Mouse (Mus musculus): ENCODE measurements around the gene Mast1. TPM values are rescaled to one million over a fixed set of nuclear protein-coding genes. Genes with fewer than 3 reads are reported as not detected.

Mast1 gene
- total and polyA plus RNA-seq, 3 experiments = 0.16 to 0.27 TPM; not detected in 1

DNA sequence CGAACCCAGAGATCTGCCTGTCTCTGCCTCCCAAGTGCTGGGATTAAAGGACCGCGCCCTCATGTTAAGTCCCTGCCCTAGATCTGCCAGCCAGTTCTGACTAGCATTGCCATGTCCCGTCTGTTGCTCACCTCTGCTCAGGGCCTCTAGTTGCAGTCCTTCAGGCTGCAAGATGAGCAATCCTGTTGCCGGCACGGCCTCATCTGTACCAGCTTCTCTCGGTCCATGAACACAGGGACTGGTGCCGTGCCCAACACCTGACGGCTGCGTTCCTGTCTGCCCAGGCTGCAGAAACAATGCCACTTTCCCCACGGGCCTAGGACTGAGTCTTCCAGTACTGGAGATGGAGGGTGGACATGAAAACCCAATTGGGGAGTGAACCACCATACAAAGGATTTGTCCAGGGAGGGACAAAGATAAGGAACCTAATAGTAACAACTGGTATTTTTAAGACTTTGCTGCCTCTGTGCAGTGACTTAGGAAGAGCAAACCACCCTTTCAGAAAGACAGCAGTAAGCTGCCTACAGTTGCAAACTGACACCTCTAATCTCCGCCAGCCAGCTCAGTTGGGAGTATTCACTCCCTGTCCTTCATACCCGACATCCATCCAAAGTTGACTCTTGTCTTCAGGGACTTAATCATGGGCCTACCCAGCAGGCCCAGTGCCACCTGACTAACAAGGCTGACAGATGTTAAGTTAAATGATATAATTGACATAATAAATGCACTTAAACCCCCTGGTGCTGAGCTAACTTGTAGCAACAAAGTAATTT is 30.6 kb upstream of the Mast1 start:
- ATAC-seq (ENCODE audit: extremely low read depth, insufficient number of reproducible peaks, low FRiP score, poor library complexity, severe bottlenecking) (no peak), DNase-seq (ENCODE audit: low spot score) (no peak)
- Histone ChIP-seq H3K36me3 (replicated peaks) (peaks cover 55% of the 10 kb centered on the region), H3K4me1 (ENCODE audit: insufficient read depth, low read depth, low read length) (peaks cover 76% of the 10 kb centered on the region), H3K27me3 (ENCODE audit: insufficient read depth, low read length) (no peaks in the 10 kb centered on the region), H3K9me3 (replicated peaks) (no peaks in the 10 kb centered on the region), H3K4me3 (ENCODE audit: low read depth, low read length) (peak overlapping the region; percentile 68; the same call in 1 of the 2 replicates)
- TF ChIP-seq TAL1 (conservative IDR thresholded peaks at IDR 0.05; ENCODE audit: low read depth, low read length) = peak; percentile 59
- TF ChIP-seq GATA1 (IDR thresholded peaks at IDR 0.05; ENCODE audit: borderline replicate concordance, low read length) = no peak

DNA sequence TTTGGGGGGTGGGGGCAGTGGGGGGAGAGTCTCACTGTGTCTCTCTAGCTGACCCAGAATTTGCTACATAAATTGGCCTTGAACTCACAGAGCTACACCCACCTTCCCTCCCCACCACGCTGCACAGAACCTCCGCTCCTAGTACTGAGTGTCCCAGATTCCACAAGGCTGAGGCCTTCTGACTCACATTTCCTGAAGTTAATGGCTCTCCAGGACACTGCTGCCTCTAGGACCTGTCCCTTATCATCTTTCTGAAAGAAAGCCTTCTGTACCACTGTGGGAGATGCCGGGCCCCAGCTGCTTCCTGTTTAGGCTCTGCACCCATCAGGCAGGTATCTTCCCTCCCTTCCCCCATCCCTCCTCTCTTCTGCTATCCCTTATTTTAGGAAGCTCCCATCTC is 29.4 kb upstream of the Mast1 start:
- ATAC-seq (ENCODE audit: extremely low read depth, insufficient number of reproducible peaks, low FRiP score, poor library complexity, severe bottlenecking) (no peak), DNase-seq (ENCODE audit: low spot score) (no peak)
- Histone ChIP-seq H3K27me3 (ENCODE audit: insufficient read depth, low read length) (no peaks in the 10 kb centered on the region), H3K4me1 (ENCODE audit: insufficient read depth, low read depth, low read length) (peaks cover 73% of the 10 kb centered on the region), H3K9me3 (replicated peaks) (no peaks in the 10 kb centered on the region), H3K4me3 (ENCODE audit: low read depth, low read length) (peak overlapping the region; percentile 59; the same call in 1 of the 2 replicates), H3K36me3 (replicated peaks) (peaks cover 55% of the 10 kb centered on the region)
- no peak for TF ChIP-seq TAL1 (conservative IDR thresholded peaks at IDR 0.05; ENCODE audit: low read depth, low read length)
- no peak for TF ChIP-seq POLR2AphosphoS5 (IDR thresholded peaks at IDR 0.05; ENCODE audit: insufficient replicate concordance, low read depth, low read length)
- TF ChIP-seq CTCF (IDR thresholded peaks at IDR 0.05; ENCODE audit: low read depth, low read length) = no peak
- TF ChIP-seq GATA1 (IDR thresholded peaks at IDR 0.05; ENCODE audit: borderline replicate concordance, low read length) = no peak
- TF ChIP-seq GATA2 (IDR thresholded peaks at IDR 0.05; ENCODE audit: borderline replicate concordance, low read depth, low read length) = no peak

DNA sequence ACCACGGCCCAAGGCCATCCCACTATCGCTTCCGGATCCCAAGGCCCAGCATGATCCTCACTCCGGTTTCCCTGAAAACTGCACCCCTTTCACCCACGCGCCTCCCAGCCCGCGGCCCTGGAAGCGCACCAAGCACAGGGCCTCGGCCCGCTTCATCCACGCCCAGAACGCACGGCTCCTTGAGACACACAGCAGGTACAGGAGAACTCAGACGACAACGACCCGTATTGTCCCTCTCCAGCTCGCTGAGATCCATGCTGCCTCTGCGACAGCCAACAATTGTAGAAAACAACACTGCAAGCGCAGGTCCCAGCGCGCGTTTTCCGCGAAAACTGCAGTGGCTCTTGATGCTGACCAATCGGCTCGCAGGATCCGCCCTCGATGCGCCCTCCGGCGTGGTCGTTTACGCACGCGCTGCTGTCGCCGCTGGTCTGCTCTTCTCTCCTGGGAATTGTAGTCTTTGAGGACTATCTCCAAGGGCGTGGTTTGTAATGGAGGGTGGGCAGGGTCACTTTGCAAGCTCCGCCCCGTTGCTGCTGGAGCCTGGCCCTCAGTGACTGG is 28.7 kb upstream of the Mast1 start:
- peaks cover 67% of the 10 kb centered on the region for H3K4me1 ChIP-seq (ENCODE audit: insufficient read depth, low read depth, low read length)
- ATAC-seq (ENCODE audit: extremely low read depth, insufficient number of reproducible peaks, low FRiP score, poor library complexity, severe bottlenecking) (peak; percentile 86), DNase-seq (ENCODE audit: low spot score) (peak; percentile 87)
- no peak for TF ChIP-seq CTCF (IDR thresholded peaks at IDR 0.05; ENCODE audit: low read depth, low read length)
- H3K9me3 ChIP-seq (replicated peaks) = no peaks in the 10 kb centered on the region
- H3K36me3 ChIP-seq (replicated peaks) = peaks cover 55% of the 10 kb centered on the region
- no peaks in the 10 kb centered on the region for H3K27me3 ChIP-seq (ENCODE audit: insufficient read depth, low read length)
- peak overlapping the region; percentile 73 for H3K4me3 ChIP-seq (ENCODE audit: low read depth, low read length)

DNA sequence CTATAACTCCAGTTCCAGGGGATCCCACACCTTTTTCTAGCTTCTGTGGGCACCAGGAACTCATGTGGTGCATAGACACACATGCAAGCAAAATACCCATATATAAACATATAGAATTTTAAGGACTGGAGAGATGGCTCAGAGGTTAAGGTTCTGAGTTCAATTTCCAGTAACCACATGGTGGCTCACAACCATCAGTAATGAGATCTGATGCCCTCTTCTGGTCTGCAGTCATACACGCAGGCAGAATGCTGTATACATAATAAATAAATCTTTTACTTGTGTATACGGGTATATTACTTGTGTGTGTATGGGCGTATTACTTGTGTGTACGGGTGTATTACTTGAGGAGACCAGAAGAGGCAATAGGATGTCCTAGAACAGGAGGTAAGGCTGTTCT is 26.8 kb upstream of the Mast1 start:
- H3K4me1 ChIP-seq (ENCODE audit: insufficient read depth, low read depth, low read length) = peaks cover 51% of the 10 kb centered on the region
- no peaks in the 10 kb centered on the region for H3K27me3 ChIP-seq (ENCODE audit: insufficient read depth, low read length)
- no peak for ATAC-seq (ENCODE audit: extremely low read depth, insufficient number of reproducible peaks, low FRiP score, poor library complexity, severe bottlenecking)
- H3K9me3 ChIP-seq (replicated peaks) = no peaks in the 10 kb centered on the region
- TF ChIP-seq POLR2AphosphoS5 (IDR thresholded peaks at IDR 0.05; ENCODE audit: insufficient replicate concordance, low read depth, low read length) = no peak
- TF ChIP-seq TAL1 (conservative IDR thresholded peaks at IDR 0.05; ENCODE audit: low read depth, low read length) = no peak
- H3K36me3 ChIP-seq (replicated peaks) = peaks cover 62% of the 10 kb centered on the region
- H3K4me3 ChIP-seq (ENCODE audit: low read depth, low read length) = no peak overlapping the region
- DNase-seq (ENCODE audit: low spot score) = no peak

DNA sequence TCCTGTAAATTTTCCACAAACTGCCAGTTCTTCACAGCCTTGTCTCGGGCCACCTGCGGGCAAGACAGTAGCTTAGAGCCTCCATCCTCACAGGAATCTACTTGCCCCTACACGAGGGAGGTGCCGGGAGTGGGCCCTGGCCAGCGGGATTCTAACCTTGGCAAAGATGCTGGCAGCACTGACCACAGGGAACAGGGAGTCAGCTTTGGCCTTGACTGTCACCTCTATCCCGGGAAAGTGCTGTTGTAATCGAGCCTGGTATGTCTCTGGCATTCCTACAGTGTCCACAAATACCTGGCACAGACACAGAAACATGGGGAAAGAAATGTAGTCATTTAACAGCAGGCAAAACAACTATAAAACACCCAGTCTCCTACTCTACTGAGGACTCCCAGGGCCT is 22.7 kb upstream of the Mast1 start:
- no peaks in the 10 kb centered on the region for H3K27me3 ChIP-seq (ENCODE audit: insufficient read depth, low read length)
- peaks cover 23% of the 10 kb centered on the region for H3K4me1 ChIP-seq (ENCODE audit: insufficient read depth, low read depth, low read length)
- ATAC-seq (ENCODE audit: extremely low read depth, insufficient number of reproducible peaks, low FRiP score, poor library complexity, severe bottlenecking) (no peak), DNase-seq (ENCODE audit: low spot score) (no peak)
- no peak for TF ChIP-seq GATA2 (IDR thresholded peaks at IDR 0.05; ENCODE audit: borderline replicate concordance, low read depth, low read length)
- TF ChIP-seq CTCF (IDR thresholded peaks at IDR 0.05; ENCODE audit: low read depth, low read length) = no peak
- no peak for TF ChIP-seq POLR2AphosphoS5 (IDR thresholded peaks at IDR 0.05; ENCODE audit: insufficient replicate concordance, low read depth, low read length)
- no peak for TF ChIP-seq TAL1 (conservative IDR thresholded peaks at IDR 0.05; ENCODE audit: low read depth, low read length)
- no peaks in the 10 kb centered on the region for H3K9me3 ChIP-seq (replicated peaks)
- peaks cover 80% of the 10 kb centered on the region for H3K36me3 ChIP-seq (replicated peaks)
- no peak overlapping the region for H3K4me3 ChIP-seq (ENCODE audit: low read depth, low read length)

DNA sequence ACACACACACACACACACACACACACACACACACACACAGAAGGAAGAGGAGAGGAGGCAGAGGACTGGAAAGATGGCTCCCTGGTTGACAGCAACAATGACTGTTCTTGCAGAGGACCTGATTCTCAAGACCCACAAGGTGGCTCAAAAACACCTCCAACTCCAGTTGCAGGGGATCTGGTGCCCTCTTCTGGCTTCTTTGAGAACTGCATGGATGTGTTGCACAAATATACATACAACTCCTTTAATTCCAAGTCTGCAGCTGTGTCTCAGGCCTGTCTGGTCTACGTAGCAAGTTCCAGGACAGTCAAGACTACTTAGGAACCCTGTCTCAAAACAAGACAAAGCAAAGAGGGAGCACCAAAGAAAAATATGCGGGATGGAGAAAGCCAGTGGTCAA is 19.6 kb upstream of the Mast1 start:
- ATAC-seq (ENCODE audit: extremely low read depth, insufficient number of reproducible peaks, low FRiP score, poor library complexity, severe bottlenecking) = no peak
- no peaks in the 10 kb centered on the region for H3K9me3 ChIP-seq (replicated peaks)
- peaks cover 15% of the 10 kb centered on the region for H3K27me3 ChIP-seq (ENCODE audit: insufficient read depth, low read length)
- H3K4me1 ChIP-seq (ENCODE audit: insufficient read depth, low read depth, low read length) = peaks cover 21% of the 10 kb centered on the region
- TF ChIP-seq GATA1 (IDR thresholded peaks at IDR 0.05; ENCODE audit: borderline replicate concordance, low read length) = no peak
- peak; percentile 88 for TF ChIP-seq CTCF (IDR thresholded peaks at IDR 0.05; ENCODE audit: low read depth, low read length)
- H3K4me3 ChIP-seq (ENCODE audit: low read depth, low read length) = no peak overlapping the region
- H3K36me3 ChIP-seq (replicated peaks) = peaks cover 57% of the 10 kb centered on the region
- DNase-seq (ENCODE audit: low spot score) = no peak

Measured in G1E (cell line).